Mouse (Mus musculus): ENCODE measurements around the gene Ppm1m. TPM values are rescaled to one million over a fixed set of nuclear protein-coding genes. Genes with fewer than 3 reads are reported as not detected.

The Ppm1m gene
- polyA plus RNA-seq, 1 experiment, result 20.2 TPM

- no peak for TF ChIP-seq USF1 (IDR thresholded peaks at IDR 0.05; ENCODE audit: low read depth)
- no peak for TF ChIP-seq CEBPB (IDR thresholded peaks at IDR 0.05; ENCODE audit: insufficient read depth, poor library complexity, severe bottlenecking)
- TF ChIP-seq MYOD1 (IDR thresholded peaks at IDR 0.05; ENCODE audit: control insufficient read depth in 1 of 3, insufficient read length in 2 of 3, low read depth in 2 of 3), result no peak
- no peak for TF ChIP-seq POLR2AphosphoS2 (IDR thresholded peaks at IDR 0.05; ENCODE audit: insufficient read length, low read depth)
- no peak for TF ChIP-seq POLR2A (IDR thresholded peaks at IDR 0.05; ENCODE audit: insufficient read length, low read depth)
- no peak for TF ChIP-seq SRF (IDR thresholded peaks at IDR 0.05; ENCODE audit: control insufficient read depth, insufficient read length, low read depth)
- no peak for TF ChIP-seq E2F4 (IDR thresholded peaks at IDR 0.05; ENCODE audit: insufficient read depth)
- Histone ChIP-seq H3K27me3 (ENCODE audit: control insufficient read depth, insufficient read depth, insufficient read length) (no peaks in the 10 kb centered on the region), H3K4me3 (no peak overlapping the region), H3K4me2 (ENCODE audit: low read depth) (no peak overlapping the region), H3ac (ENCODE audit: control insufficient read depth, insufficient read length) (no peak overlapping the region), H3K79me2 (ENCODE audit: control insufficient read depth, insufficient read depth) (peaks cover 67% of the 10 kb centered on the region), H3K36me3 (ENCODE audit: control insufficient read depth, insufficient read depth) (peaks cover 32% of the 10 kb centered on the region)
These were observed 22.8 kb downstream of the Ppm1m start for GRCm38 (mm10) chr9:106176769-106177168.

- Histone ChIP-seq H3K4me2 (ENCODE audit: low read depth) (no peak overlapping the region), H3K36me3 (ENCODE audit: control insufficient read depth, insufficient read depth) (peaks cover 23% of the 10 kb centered on the region), H3K27me3 (ENCODE audit: control insufficient read depth, insufficient read depth, insufficient read length) (no peaks in the 10 kb centered on the region), H3K79me2 (ENCODE audit: control insufficient read depth, insufficient read depth) (peaks cover 71% of the 10 kb centered on the region), H3K4me3 (no peak overlapping the region), H3ac (ENCODE audit: control insufficient read depth, insufficient read length) (no peak overlapping the region)
- no peak for TF ChIP-seq MAX (IDR thresholded peaks at IDR 0.05; ENCODE audit: low read depth)
- no peak for TF ChIP-seq TCF12 (IDR thresholded peaks at IDR 0.05; ENCODE audit: insufficient read depth, poor library complexity, severe bottlenecking)
- no peak for TF ChIP-seq TCF3 (IDR thresholded peaks at IDR 0.05; ENCODE audit: insufficient read length, low read depth)
- TF ChIP-seq CEBPB (IDR thresholded peaks at IDR 0.05; ENCODE audit: insufficient read depth, poor library complexity, severe bottlenecking), result no peak
- no peak for TF ChIP-seq REST (IDR thresholded peaks at IDR 0.05; ENCODE audit: insufficient read depth, insufficient read length)
- TF ChIP-seq E2F4 (IDR thresholded peaks at IDR 0.05; ENCODE audit: insufficient read depth), result no peak
- TF ChIP-seq MYOD1 (IDR thresholded peaks at IDR 0.05; ENCODE audit: control insufficient read depth in 1 of 3, insufficient read length in 2 of 3, low read depth in 2 of 3), result no peak
- no peak for TF ChIP-seq MYOG (IDR thresholded peaks at IDR 0.05; ENCODE audit: control insufficient read depth in 1 of 3, insufficient read depth in 1 of 3, insufficient read length in 2 of 3, low read depth in 2 of 3)
These were observed 23.9 kb downstream of the Ppm1m start for GRCm38 (mm10) chr9:106175552-106176200.

GRCm38 (mm10) chr9:106173363-106173762, 26.2 kb downstream of the Ppm1m start:
- Histone ChIP-seq H3K79me2 (ENCODE audit: control insufficient read depth, insufficient read depth) (peaks cover 65% of the 10 kb centered on the region), H3K27me3 (ENCODE audit: control insufficient read depth, insufficient read depth, insufficient read length) (no peaks in the 10 kb centered on the region), H3K4me2 (ENCODE audit: low read depth) (peak overlapping the region; percentile 80), H3K4me3 (peak overlapping the region; percentile 95), H3K36me3 (ENCODE audit: control insufficient read depth, insufficient read depth) (peaks cover 14% of the 10 kb centered on the region), H3ac (ENCODE audit: control insufficient read depth, insufficient read length) (no peak overlapping the region)
- TF ChIP-seq USF1 (IDR thresholded peaks at IDR 0.05; ENCODE audit: low read depth), result no peak
- no peak for TF ChIP-seq MAX (IDR thresholded peaks at IDR 0.05; ENCODE audit: low read depth)
- no peak for TF ChIP-seq TCF12 (IDR thresholded peaks at IDR 0.05; ENCODE audit: insufficient read depth, poor library complexity, severe bottlenecking)
- no peak for TF ChIP-seq CEBPB (IDR thresholded peaks at IDR 0.05; ENCODE audit: insufficient read depth, poor library complexity, severe bottlenecking)
- TF ChIP-seq TCF3 (IDR thresholded peaks at IDR 0.05; ENCODE audit: insufficient read length, low read depth), result no peak

- peak overlapping the region; percentile 80 for H3K4me2 ChIP-seq (ENCODE audit: low read depth)
- TF ChIP-seq TCF12 (IDR thresholded peaks at IDR 0.05; ENCODE audit: insufficient read depth, poor library complexity, severe bottlenecking) (no peak), CEBPB (IDR thresholded peaks at IDR 0.05; ENCODE audit: insufficient read depth, poor library complexity, severe bottlenecking) (peak; percentile 59)
- H3ac ChIP-seq (ENCODE audit: control insufficient read depth, insufficient read length), result no peak overlapping the region
- peak overlapping the region; percentile 95 for H3K4me3 ChIP-seq
- H3K79me2 ChIP-seq (ENCODE audit: control insufficient read depth, insufficient read depth), result peaks cover 65% of the 10 kb centered on the region
- no peaks in the 10 kb centered on the region for H3K27me3 ChIP-seq (ENCODE audit: control insufficient read depth, insufficient read depth, insufficient read length)
- peaks cover 14% of the 10 kb centered on the region for H3K36me3 ChIP-seq (ENCODE audit: control insufficient read depth, insufficient read depth)
These were observed 27.0 kb downstream of the Ppm1m start for GRCm38 (mm10) chr9:106172527-106172926.

- Histone ChIP-seq H3K27me3 (ENCODE audit: control insufficient read depth, insufficient read depth, insufficient read length) (no peaks in the 10 kb centered on the region), H3ac (ENCODE audit: control insufficient read depth, insufficient read length) (peak overlapping the region; percentile 97), H3K79me2 (ENCODE audit: control insufficient read depth, insufficient read depth) (peaks cover 56% of the 10 kb centered on the region), H3K4me3 (peak overlapping the region; percentile 95), H3K36me3 (ENCODE audit: control insufficient read depth, insufficient read depth) (peaks cover 4% of the 10 kb centered on the region), H3K4me2 (ENCODE audit: low read depth) (peak overlapping the region; percentile 80)
- TF ChIP-seq POLR2A (IDR thresholded peaks at IDR 0.05; ENCODE audit: insufficient read length, low read depth), result no peak
- no peak for TF ChIP-seq SRF (IDR thresholded peaks at IDR 0.05; ENCODE audit: control insufficient read depth, insufficient read length, low read depth)
- no peak for TF ChIP-seq MAX (IDR thresholded peaks at IDR 0.05; ENCODE audit: low read depth)
- TF ChIP-seq REST (IDR thresholded peaks at IDR 0.05; ENCODE audit: insufficient read depth, insufficient read length), result no peak
- no peak for TF ChIP-seq MYOG (IDR thresholded peaks at IDR 0.05; ENCODE audit: control insufficient read depth in 1 of 3, insufficient read depth in 1 of 3, insufficient read length in 2 of 3, low read depth in 2 of 3)
- no peak for TF ChIP-seq CEBPB (IDR thresholded peaks at IDR 0.05; ENCODE audit: insufficient read depth, poor library complexity, severe bottlenecking)
- TF ChIP-seq TCF3 (IDR thresholded peaks at IDR 0.05; ENCODE audit: insufficient read length, low read depth), result no peak
- no peak for TF ChIP-seq MYOD1 (IDR thresholded peaks at IDR 0.05; ENCODE audit: control insufficient read depth in 1 of 3, insufficient read length in 2 of 3, low read depth in 2 of 3)
- TF ChIP-seq USF1 (IDR thresholded peaks at IDR 0.05; ENCODE audit: low read depth), result no peak
- no peak for TF ChIP-seq TCF12 (IDR thresholded peaks at IDR 0.05; ENCODE audit: insufficient read depth, poor library complexity, severe bottlenecking)
- TF ChIP-seq POLR2AphosphoS2 (IDR thresholded peaks at IDR 0.05; ENCODE audit: insufficient read length, low read depth), result no peak
- no peak for TF ChIP-seq E2F4 (IDR thresholded peaks at IDR 0.05; ENCODE audit: insufficient read depth)
These were observed 28.0 kb downstream of the Ppm1m start for GRCm38 (mm10) chr9:106171346-106172158.

Measured in myocyte (in vitro differentiated cells).